Mouse (Mus musculus) limb, embryonic 14.5 days (tissue): ENCODE data around the gene Col5a1. TPM values are rescaled to one million over a fixed set of nuclear protein-coding genes. Genes with fewer than 3 reads are reported as not detected.

ENCODE experiments used
- ATAC-seq: fragments of 200-750 bp; cut with Nextera tagmentation; 2 replicates; pipeline ENCODE4 v1.8.0; 2017; ENCODE audit warnings: low read depth, moderate number of reproducible peaks, moderate TSS enrichment; ENCODE audit not compliant: low FRiP score
- DNase-seq: peaks from one replicate; pipeline ENCODE4 v3.0.0-alpha.2; 2015; ENCODE audit warnings: low spot score
- H3K27ac ChIP-seq: fragments of 300-500 bp; sonication (generic); replicated peaks from 2 replicates; pipeline ENCODE4 v1.5.1; 2014; ENCODE audit warnings: low read depth, mild to moderate bottlenecking, low read length, moderate library complexity, mixed read lengths
- H3K27me3 ChIP-seq: fragments of 300-500 bp; sonication (generic); 2 replicates; pipeline ENCODE4 v1.6.1; 2014; ENCODE audit warnings: low read length, mixed read lengths; ENCODE audit not compliant: control insufficient read depth, insufficient read depth
- H3K36me3 ChIP-seq: fragments of 300-500 bp; sonication (generic); 2 replicates; pipeline ENCODE4 v1.6.1; 2014; ENCODE audit warnings: mild to moderate bottlenecking, low read length, moderate library complexity, mixed read lengths; ENCODE audit not compliant: control insufficient read depth, insufficient read depth
- H3K4me1 ChIP-seq: fragments of 300-500 bp; sonication (generic); 2 replicates; pipeline ENCODE4 v1.6.1; 2014; ENCODE audit warnings: antibody characterized with exemption, low read length, mixed read lengths; ENCODE audit not compliant: control insufficient read depth, insufficient read depth
- H3K4me2 ChIP-seq: fragments of 300-500 bp; sonication (generic); replicated peaks from 2 replicates; pipeline ENCODE4 v1.6.1; 2014; ENCODE audit warnings: low read depth, mild to moderate bottlenecking, low read length, moderate library complexity; ENCODE audit not compliant: severe bottlenecking
- H3K4me3 ChIP-seq: fragments of 300-500 bp; sonication (generic); replicated peaks from 2 replicates; pipeline ENCODE4 v1.5.1; 2014; ENCODE audit warnings: low read length
- H3K9ac ChIP-seq: fragments of 300-500 bp; sonication (generic); 2 replicates; pipeline ENCODE4 v1.6.1; 2014; ENCODE audit warnings: mild to moderate bottlenecking, low read depth, low read length, moderate library complexity; ENCODE audit not compliant: severe bottlenecking
- H3K9me3 ChIP-seq: fragments of 300-500 bp; sonication (generic); 2 replicates; pipeline ENCODE4 v1.6.1; 2016; ENCODE audit warnings: low read length; ENCODE audit not compliant: control insufficient read depth
- POLR2A ChIP-seq: fragments of 200-500 bp; IDR thresholded peaks from 2 replicates; pipeline ENCODE4 v1.8.0; 2012; ENCODE audit warnings: inconsistent platforms, mild to moderate bottlenecking, moderate library complexity, borderline replicate concordance; ENCODE audit not compliant: insufficient read depth, insufficient read length; ENCODE audit errors: extremely low read depth
- WGBS: fragments of 180-500 bp; shearing (Covaris S2); extraction: QIAGEN DNeasy Blood & Tissue Kit; methylation state at CpG from one replicate; pipeline ENCODE4 v1.1.7; 2014; 5-methylcytosine and 5-hydroxymethylcytosine counted together
- polyA plus RNA-seq, 2 experiments: library from polyadenylated mRNA; depleted of rRNA in 1 of 2; stranded (reverse) in 1 of 2; unstranded in 1 of 2; fragments of >200 nt; fragmentation: Nextera tagmentation in 1 of 2; extraction: Ambion mirVana in 1 of 2; gene quantifications; 2 replicates each; pipeline versions ENCODE4 v1.2.1 to v1.2.3; 2012 to 2014

Gene Col5a1
- polyA plus RNA-seq, 2 experiments = 256 to 304 TPM

DNA sequence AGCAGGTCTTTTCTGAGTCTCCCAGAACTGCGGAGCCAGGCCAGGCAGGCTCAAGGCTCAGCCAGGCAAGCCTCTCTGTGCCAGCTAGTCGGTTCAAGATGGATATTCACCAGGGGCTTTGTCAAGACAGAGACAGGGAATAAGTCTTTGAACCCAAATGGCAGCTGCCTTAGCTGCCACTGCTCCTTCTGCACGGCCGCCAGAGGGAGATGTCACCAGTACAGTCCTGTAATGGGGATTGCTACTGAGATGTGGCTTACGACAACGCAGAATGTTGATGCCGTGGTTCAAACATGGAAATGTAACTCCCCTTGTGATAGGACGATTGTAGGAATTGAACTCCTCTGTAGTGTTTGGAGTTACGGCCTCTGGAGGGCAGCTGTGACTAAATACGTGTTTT is 199.9 kb downstream of the Col5a1 start:
- no peaks in the 10 kb centered on the region for H3K27me3 ChIP-seq
- H3K9ac ChIP-seq = no peak overlapping the region
- TF ChIP-seq POLR2A = no peak
- ATAC-seq (no peak), DNase-seq (no peak)
- H3K4me2 ChIP-seq = no peak overlapping the region
- no peak overlapping the region for H3K27ac ChIP-seq
- H3K4me1 ChIP-seq = no peaks in the 10 kb centered on the region
- 76% methylated on average over 10 of the region's 10 CpGs for WGBS
- H3K36me3 ChIP-seq = no peaks in the 10 kb centered on the region
- H3K9me3 ChIP-seq = no peaks in the 10 kb centered on the region
- no peak overlapping the region for H3K4me3 ChIP-seq

DNA sequence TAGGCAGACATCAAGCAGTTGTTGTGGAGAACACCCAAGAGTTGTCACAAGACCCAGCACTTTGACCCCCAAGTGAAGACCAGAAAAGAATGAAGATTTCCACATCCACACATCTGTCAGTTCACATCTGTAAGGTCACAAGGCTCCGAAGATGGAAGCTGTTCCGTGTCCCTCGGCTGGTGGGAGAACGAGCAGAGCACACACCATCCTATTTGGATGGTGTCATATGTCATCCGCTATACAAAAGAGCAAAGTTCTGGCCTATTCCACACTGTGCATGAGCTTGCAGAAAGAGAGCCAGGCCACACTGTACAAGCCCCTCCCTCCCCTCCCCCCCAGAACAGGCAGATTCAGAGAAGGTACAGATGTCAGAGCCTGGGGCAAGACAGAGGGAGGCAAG is 202.9 kb downstream of the Col5a1 start:
- no peak overlapping the region for H3K4me3 ChIP-seq
- ATAC-seq (peak; percentile 62), DNase-seq (no peak)
- H3K4me1 ChIP-seq = no peaks in the 10 kb centered on the region
- H3K36me3 ChIP-seq = no peaks in the 10 kb centered on the region
- H3K27ac ChIP-seq = no peak overlapping the region
- 36% methylated on average over 5 of the region's 5 CpGs for WGBS
- H3K4me2 ChIP-seq = no peak overlapping the region
- no peak for TF ChIP-seq POLR2A
- H3K9ac ChIP-seq = no peak overlapping the region
- no peaks in the 10 kb centered on the region for H3K27me3 ChIP-seq
- no peaks in the 10 kb centered on the region for H3K9me3 ChIP-seq

Other genes with a start within 250 kb of the Col5a1 start
- gene Rxra, start 210.0 kb upstream of the Col5a1 start, polyA plus RNA-seq (2012; rRNA removed) = 56.8 and 80.3 TPM in 2 replicates
- gene Rxra, start 210.0 kb upstream of the Col5a1 start, polyA plus RNA-seq (2014; fragmentation: Nextera tagmentation; extraction: Ambion mirVana) = 13.8 and 17.0 TPM in 2 replicates
- gene Fcnb, start 198.5 kb downstream of the Col5a1 start, polyA plus RNA-seq (2012; rRNA removed) = 0.40 and 0.69 TPM in 2 replicates
- gene Fcnb, start 198.5 kb downstream of the Col5a1 start, polyA plus RNA-seq (2014; fragmentation: Nextera tagmentation; extraction: Ambion mirVana) = 0.28 and 0.88 TPM in 2 replicates